Mouse (Mus musculus) stomach, embryonic 15.5 days (tissue): Measurements from ENCODE around the gene Zzef1. TPM values are rescaled to one million over a fixed set of nuclear protein-coding genes. Genes with fewer than 3 reads are reported as not detected.
"Not testable (repeated sequence)": the region's sequence is repeated elsewhere in the genome, so short reads cannot be mapped to it uniquely, and the experiment has no call there.

ENCODE experiments used
- ATAC-seq: fragments of 200-750 bp; cut with Nextera tagmentation; 2 replicates; pipeline ENCODE4 v1.8.0; 2017; ENCODE audit warnings: low read depth, moderate number of reproducible peaks, moderate TSS enrichment; ENCODE audit not compliant: insufficient read depth, low FRiP score
- H3K27ac ChIP-seq: fragments of 300-500 bp; sonication (generic); 2 replicates; pipeline ENCODE4 v1.5.1; 2015; ENCODE audit warnings: mild to moderate bottlenecking, inconsistent platforms
- H3K27me3 ChIP-seq: fragments of 300-500 bp; sonication (generic); replicated peaks from 2 replicates; pipeline ENCODE4 v1.6.1; 2015; ENCODE audit warnings: inconsistent platforms
- H3K36me3 ChIP-seq: fragments of 300-500 bp; sonication (generic); 2 replicates; pipeline ENCODE4 v1.6.1; 2015; ENCODE audit warnings: inconsistent platforms
- H3K4me1 ChIP-seq: fragments of 300-500 bp; sonication (generic); 2 replicates; pipeline ENCODE4 v1.6.1; 2015; ENCODE audit warnings: inconsistent platforms
- H3K4me2 ChIP-seq: fragments of 300-500 bp; sonication (generic); 2 replicates; pipeline ENCODE4 v1.6.1; 2015; ENCODE audit warnings: mild to moderate bottlenecking, inconsistent platforms
- H3K4me3 ChIP-seq: fragments of 300-500 bp; sonication (generic); replicated peaks from 2 replicates; pipeline ENCODE4 v1.5.1; 2015; ENCODE audit warnings: inconsistent platforms
- H3K9ac ChIP-seq: fragments of 300-500 bp; sonication (generic); 2 replicates; pipeline ENCODE4 v1.6.1; 2015; ENCODE audit warnings: inconsistent platforms
- H3K9me3 ChIP-seq: fragments of 300-500 bp; sonication (generic); 2 replicates; pipeline ENCODE4 v1.6.1; 2016; ENCODE audit warnings: inconsistent platforms
- WGBS: fragments of 180-500 bp; shearing (Covaris S2); methylation state at CpG from one replicate; pipeline ENCODE4 v1.1.7; 2015; 5-methylcytosine and 5-hydroxymethylcytosine counted together
- polyA plus RNA-seq: library from polyadenylated mRNA; unstranded; fragments of >200 nt; fragmentation: Nextera tagmentation; extraction: Ambion mirVana; gene quantifications from 2 replicates; pipeline ENCODE4 v1.2.1, GENCODE M21; 2015

Zzef1 gene
- polyA plus RNA-seq = 9.8 and 10.3 TPM in 2 replicates

DNA sequence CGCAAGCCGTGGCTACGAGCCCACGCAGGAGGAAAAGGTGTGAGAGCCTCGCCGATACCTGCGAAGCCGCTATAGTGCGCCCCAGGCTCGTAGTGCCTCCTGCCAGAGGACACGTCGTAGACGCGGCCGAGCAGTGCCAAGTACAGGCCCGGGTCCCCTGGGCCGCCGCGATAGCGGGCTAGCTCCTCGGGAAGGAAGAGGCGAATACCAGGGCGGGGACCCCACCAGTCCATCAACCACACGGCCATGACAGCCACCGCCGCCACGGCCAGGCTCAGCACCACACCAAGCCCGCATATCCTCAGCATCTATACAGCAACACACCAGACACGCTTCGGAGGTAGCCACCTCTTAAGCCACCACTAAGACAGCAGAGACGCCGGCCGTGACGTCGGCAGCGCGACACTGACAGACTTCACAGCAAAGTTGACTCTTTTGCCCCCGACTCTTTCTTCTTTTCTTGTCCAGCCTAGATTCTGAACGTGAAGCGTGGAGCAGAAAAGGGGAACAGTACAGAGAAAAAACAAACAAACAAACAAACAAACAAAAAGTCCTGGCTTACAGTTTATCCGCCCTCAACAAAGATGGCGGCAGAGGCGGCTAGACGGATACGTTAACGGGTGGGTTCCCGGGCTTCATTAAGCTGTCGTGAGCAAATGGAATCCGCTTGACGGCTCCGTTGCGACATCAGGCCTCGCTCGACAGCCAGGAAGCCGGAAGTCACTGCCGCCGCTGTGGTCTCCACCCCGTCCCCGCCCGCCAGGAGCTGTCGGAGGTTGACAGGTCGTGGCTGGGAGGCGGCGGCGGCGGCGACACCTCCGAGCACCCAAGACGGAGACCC, at the start of gene Zzef1, which contains the start of gene Cyb5d2:
Gene Zzef1, plus strand, starts transcription at position 772 of the 841 bp plus-strand sequence.
Gene Cyb5d2, minus strand, starts transcription at position 688 of the 841 bp plus-strand sequence.
- no peaks in the 10 kb centered on the region for H3K9me3 ChIP-seq
- WGBS = under 1% methylated on average over 69 of the region's 69 CpGs

DNA sequence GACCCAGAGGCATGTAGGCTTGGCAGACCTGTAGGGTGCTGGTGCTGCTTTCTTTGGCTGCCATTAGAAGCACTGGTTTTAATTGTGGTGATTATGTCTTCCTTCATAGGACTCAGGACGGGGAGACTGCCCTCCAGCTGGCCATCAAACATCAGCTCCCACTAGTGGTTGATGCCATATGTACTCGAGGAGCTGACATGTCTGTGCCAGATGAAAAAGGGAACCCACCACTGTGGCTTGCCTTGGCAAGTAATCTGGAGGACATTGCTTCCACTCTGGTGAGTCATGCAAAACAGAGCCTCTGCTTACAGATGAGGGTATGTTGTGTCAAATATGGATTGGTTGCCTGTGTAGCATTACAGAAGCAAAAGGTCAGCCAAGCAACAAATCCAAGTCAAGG, 44.1 kb upstream of the Zzef1 start:
- no peaks in the 10 kb centered on the region for H3K27me3 ChIP-seq
- H3K9ac ChIP-seq = no peak overlapping the region
- H3K36me3 ChIP-seq = peaks cover 54% of the 10 kb centered on the region
- H3K9me3 ChIP-seq = no peaks in the 10 kb centered on the region
- no peak overlapping the region for H3K4me2 ChIP-seq
- H3K4me1 ChIP-seq = no peaks in the 10 kb centered on the region
- 41% methylated on average over 2 of the region's 2 CpGs for WGBS
- no peak overlapping the region for H3K4me3 ChIP-seq
- H3K27ac ChIP-seq = no peak overlapping the region
- no peak for ATAC-seq

More for the DNA sequence above, at the start of gene Zzef1, which contains the start of gene Cyb5d2:
- no peaks in the 10 kb centered on the region for H3K27me3 ChIP-seq
- peaks cover 3% of the 10 kb centered on the region; the same call in 1 of the 2 replicates for H3K4me1 ChIP-seq
- H3K4me2 ChIP-seq = peak within 1 kb of the TSS; percentile 77
- peak; percentile 93 for ATAC-seq
- peak within 1 kb of the TSS; percentile 92 for H3K9ac ChIP-seq
- H3K36me3 ChIP-seq = 0 out of 2 replicates have a peak, but pooled peaks cover 5% of the 10 kb centered on the region
- peak within 1 kb of the TSS; percentile 89 for H3K4me3 ChIP-seq
- H3K27ac ChIP-seq = peak within 1 kb of the TSS; percentile 80

GRCm38 (mm10) chr11:72758316-72758715, 37.7 kb upstream of the Zzef1 start:
- Histone ChIP-seq H3K36me3 (peaks cover 75% of the 10 kb centered on the region), H3K9ac (no peak overlapping the region), H3K9me3 (no peaks in the 10 kb centered on the region), H3K4me1 (no peaks in the 10 kb centered on the region), H3K27ac (no peak overlapping the region), H3K4me3 (no peak overlapping the region), H3K4me2 (no peak overlapping the region), H3K27me3 (no peaks in the 10 kb centered on the region)
- no peak for ATAC-seq
- whole genome bisulfite sequencing = 92% methylated on average over 5 of the region's 5 CpGs

- no peak overlapping the region for H3K27ac ChIP-seq
- H3K4me1 ChIP-seq = no peaks in the 10 kb centered on the region
- no peak overlapping the region for H3K4me3 ChIP-seq
- WGBS = 90% methylated on average over 6 of the region's 6 CpGs
- no peak overlapping the region for H3K9ac ChIP-seq
- H3K4me2 ChIP-seq = no peak overlapping the region
- no peaks in the 10 kb centered on the region for H3K27me3 ChIP-seq
- no peak for ATAC-seq
- no peaks in the 10 kb centered on the region for H3K9me3 ChIP-seq
- H3K36me3 ChIP-seq = peaks cover 74% of the 10 kb centered on the region
Measured at GRCm38 (mm10) chr11:72759581-72759980, 36.4 kb upstream of the Zzef1 start.

DNA sequence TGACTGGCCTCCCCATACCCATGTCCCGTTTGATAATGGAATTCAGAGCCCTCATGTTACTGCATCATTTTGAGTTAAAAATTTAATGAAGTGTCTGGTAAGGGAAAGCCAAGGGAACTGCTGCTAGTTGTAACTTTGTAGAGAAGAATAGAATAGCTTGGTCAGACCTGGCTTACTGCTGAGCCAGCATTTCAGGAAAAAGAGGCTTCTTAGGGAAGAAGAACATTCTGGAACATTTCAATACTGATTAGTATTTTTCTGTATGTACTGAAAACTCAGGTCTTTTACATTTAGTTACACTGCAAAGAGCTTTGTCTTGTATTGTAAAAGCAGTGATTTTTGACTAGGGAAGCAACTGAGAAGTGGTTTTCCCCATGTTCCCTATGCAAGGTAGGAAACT, 35.2 kb upstream of the Zzef1 start:
- Histone ChIP-seq H3K36me3 (peaks cover 66% of the 10 kb centered on the region), H3K4me3 (no peak overlapping the region), H3K9ac (no peak overlapping the region), H3K4me1 (no peaks in the 10 kb centered on the region), H3K9me3 (no peaks in the 10 kb centered on the region), H3K27me3 (no peaks in the 10 kb centered on the region), H3K4me2 (no peak overlapping the region), H3K27ac (no peak overlapping the region)
- 73% methylated on average over 1 of the region's 1 CpGs for WGBS
- no peak for ATAC-seq

DNA sequence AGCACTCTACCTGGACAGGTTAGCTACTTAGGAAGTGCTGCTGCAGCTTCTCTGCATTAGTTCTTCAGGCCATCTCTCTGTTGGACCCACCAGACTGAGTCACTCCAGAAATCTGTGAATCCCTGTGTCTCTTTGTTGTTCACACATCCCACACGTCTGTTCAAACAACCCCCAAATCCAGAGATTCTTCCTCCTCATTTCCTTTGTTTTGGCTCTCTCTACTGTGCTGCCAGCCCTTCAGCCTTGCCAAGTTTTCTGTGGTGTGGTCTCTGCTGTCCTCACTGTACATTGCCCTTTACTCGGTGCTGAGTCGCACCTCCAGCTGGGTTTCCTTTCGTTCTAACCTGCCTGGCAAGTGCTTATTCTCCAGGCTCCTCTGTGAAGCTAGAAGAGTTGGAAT, 31.8 kb upstream of the Zzef1 start:
- Histone ChIP-seq H3K27me3 (no peaks in the 10 kb centered on the region), H3K9me3 (no peaks in the 10 kb centered on the region), H3K4me3 (no peak overlapping the region), H3K4me2 (no peak overlapping the region), H3K9ac (no peak overlapping the region), H3K27ac (no peak overlapping the region), H3K36me3 (peaks cover 50% of the 10 kb centered on the region), H3K4me1 (no peaks in the 10 kb centered on the region)
- WGBS = 87% methylated on average over 4 of the region's 4 CpGs
- no peak for ATAC-seq

- H3K27ac ChIP-seq = peak overlapping the region; percentile 54
- peaks cover 22% of the 10 kb centered on the region for H3K36me3 ChIP-seq
- no peak overlapping the region for H3K4me2 ChIP-seq
- no peaks in the 10 kb centered on the region for H3K4me1 ChIP-seq
- ATAC-seq = no peak
- H3K9ac ChIP-seq = no peak overlapping the region
- 83% methylated on average over 8 of the region's 8 CpGs for WGBS
- H3K27me3 ChIP-seq = no peaks in the 10 kb centered on the region
- H3K9me3 ChIP-seq = no peaks in the 10 kb centered on the region
- no peak overlapping the region for H3K4me3 ChIP-seq
Measured at GRCm38 (mm10) chr11:72767716-72768115, 28.3 kb upstream of the Zzef1 start.

DNA sequence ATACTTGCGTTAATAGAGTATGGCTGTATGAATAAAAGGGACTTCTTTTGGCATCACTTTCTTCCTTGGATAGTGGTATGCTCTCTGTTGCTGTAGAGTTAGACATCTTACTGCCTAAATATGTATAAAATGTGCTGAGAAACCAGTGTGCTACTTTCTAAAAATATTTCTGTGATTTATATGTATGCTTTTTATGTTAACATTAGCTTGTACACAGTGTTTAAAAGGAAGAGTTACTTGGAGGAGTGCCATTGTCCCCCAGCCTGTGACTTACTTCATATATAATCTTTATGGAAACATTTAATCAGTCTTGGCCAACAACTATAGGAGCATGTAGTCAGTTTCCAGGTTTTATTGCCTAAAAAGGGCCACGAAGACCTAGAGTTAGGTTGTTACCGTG, 27.0 kb upstream of the Zzef1 start:
- Histone ChIP-seq H3K4me1 (no peaks in the 10 kb centered on the region), H3K4me3 (no peak overlapping the region), H3K4me2 (no peak overlapping the region), H3K9ac (no peak overlapping the region), H3K36me3 (peaks cover 14% of the 10 kb centered on the region), H3K27me3 (no peaks in the 10 kb centered on the region), H3K9me3 (no peaks in the 10 kb centered on the region), H3K27ac (no peak overlapping the region)
- ATAC-seq = no peak
- 74% methylated on average over 3 of the region's 3 CpGs for WGBS

GRCm38 (mm10) chr11:72770324-72770723, 25.7 kb upstream of the Zzef1 start:
- no peak overlapping the region for H3K4me3 ChIP-seq
- peaks cover 7% of the 10 kb centered on the region; the same call in 1 of the 2 replicates for H3K36me3 ChIP-seq
- WGBS = 88% methylated on average over 3 of the region's 3 CpGs
- H3K4me1 ChIP-seq = no peaks in the 10 kb centered on the region
- no peaks in the 10 kb centered on the region for H3K27me3 ChIP-seq
- H3K27ac ChIP-seq = no peak overlapping the region; the same call in 1 of the 2 replicates
- no peak overlapping the region for H3K4me2 ChIP-seq
- ATAC-seq = no peak
- no peaks in the 10 kb centered on the region for H3K9me3 ChIP-seq
- H3K9ac ChIP-seq = no peak overlapping the region

- no peak overlapping the region for H3K4me2 ChIP-seq
- H3K9ac ChIP-seq = no peak overlapping the region
- H3K9me3 ChIP-seq = no peaks in the 10 kb centered on the region
- no peak overlapping the region for H3K4me3 ChIP-seq
- H3K36me3 ChIP-seq = peaks cover 7% of the 10 kb centered on the region; the same call in 1 of the 2 replicates
- H3K27me3 ChIP-seq = no peaks in the 10 kb centered on the region
- H3K4me1 ChIP-seq = no peaks in the 10 kb centered on the region
- H3K27ac ChIP-seq = no peak overlapping the region; the same call in 1 of the 2 replicates
- WGBS = 78% methylated on average over 5 of the region's 5 CpGs
- no peak for ATAC-seq
Measured at GRCm38 (mm10) chr11:72770816-72771215, 25.2 kb upstream of the Zzef1 start.

- no peak overlapping the region for H3K4me3 ChIP-seq
- no peak for ATAC-seq
- no peaks in the 10 kb centered on the region for H3K4me1 ChIP-seq
- H3K36me3 ChIP-seq = peaks cover 7% of the 10 kb centered on the region; the same call in 1 of the 2 replicates
- 63% methylated on average over 4 of the region's 4 CpGs for WGBS
- H3K27ac ChIP-seq = no peak overlapping the region
- H3K27me3 ChIP-seq = no peaks in the 10 kb centered on the region
- no peak overlapping the region for H3K4me2 ChIP-seq
- H3K9ac ChIP-seq = no peak overlapping the region
- no peaks in the 10 kb centered on the region for H3K9me3 ChIP-seq
Measured at GRCm38 (mm10) chr11:72771461-72771860, 24.6 kb upstream of the Zzef1 start.

GRCm38 (mm10) chr11:72772611-72773010, 23.4 kb upstream of the Zzef1 start:
- H3K27ac ChIP-seq, H3K27me3 ChIP-seq, H3K9ac ChIP-seq, H3K4me1 ChIP-seq, ATAC-seq, H3K4me3 ChIP-seq, H3K36me3 ChIP-seq, H3K4me2 ChIP-seq, H3K9me3 ChIP-seq: not testable (repeated sequence)
- 26% methylated on average over 1 of the region's 1 CpGs for WGBS
